Mouse (Mus musculus) neural tube, postnatal 0 days (tissue): ENCODE data around the gene Spa17. TPM values are rescaled to one million over a fixed set of nuclear protein-coding genes. Genes with fewer than 3 reads are reported as not detected.

Experiments used
- polyA plus RNA-seq: library from polyadenylated mRNA; unstranded; fragments of >200 nt; fragmentation: Nextera tagmentation; extraction: Ambion mirVana; gene quantifications from 2 replicates; pipeline ENCODE4 v1.2.1, GENCODE M21; 2015

Gene Spa17
- 9.5 and 10.5 TPM in 2 replicates for polyA plus RNA-seq

GRCm38 (mm10) chr9:37613182-37613910, at the start of gene Spa17:
Spa17 (minus strand) TSS chr9:37613722.

GRCm38 (mm10) chr9:37656931-37657481, 43.5 kb upstream of the Spa17 start, which contains the start of gene Tbrg1:
Tbrg1 (minus strand) TSS chr9:37657312.

GRCm38 (mm10) chr9:37554838-37555748, 58.4 kb downstream of the Spa17 start, which contains the start of gene Siae:
Siae (plus strand) TSS chr9:37555698.

Other genes with a start within 250 kb of the Spa17 start
- 84.9 and 90.8 TPM in 2 replicates for gene Hepacam, start 246.4 kb downstream of the Spa17 start, polyA plus RNA-seq
- 3.7 and 7.0 TPM in 2 replicates for gene Robo4, start 211.8 kb downstream of the Spa17 start, polyA plus RNA-seq
- 0.75 and 1.2 TPM in 2 replicates for gene Robo3, start 180.5 kb downstream of the Spa17 start, polyA plus RNA-seq
- 20.4 and 20.7 TPM in 2 replicates for gene Msantd2, start 124.4 kb downstream of the Spa17 start, polyA plus RNA-seq
- gene Esam, start 85.6 kb downstream of the Spa17 start, polyA plus RNA-seq: 38.2 and 43.6 TPM in 2 replicates
- 1.4 TPM in 2 replicates for gene Vsig2, start 74.5 kb downstream of the Spa17 start, polyA plus RNA-seq
- gene Nrgn, start 60.8 kb downstream of the Spa17 start, polyA plus RNA-seq: 13.1 and 18.7 TPM in 2 replicates
- 11.8 and 17.0 TPM in 2 replicates for gene Siae, start 58.0 kb downstream of the Spa17 start, polyA plus RNA-seq
- 78.1 and 84.2 TPM in 2 replicates for gene Tbrg1, start 43.6 kb upstream of the Spa17 start, polyA plus RNA-seq
- 0.31 TPM in 2 replicates for gene Panx3, start 55.5 kb upstream of the Spa17 start, polyA plus RNA-seq
- not detected in 2 replicates for gene Olfr160, start 102.5 kb upstream of the Spa17 start, polyA plus RNA-seq
- not detected in 2 replicates for gene Olfr874, start 131.4 kb upstream of the Spa17 start, polyA plus RNA-seq
- gene Olfr875, start 158.1 kb upstream of the Spa17 start, polyA plus RNA-seq: not detected in 2 replicates
- not detected in 2 replicates for gene Olfr876, start 189.3 kb upstream of the Spa17 start, polyA plus RNA-seq
- gene Olfr877, start 240.5 kb upstream of the Spa17 start, polyA plus RNA-seq: not detected in 2 replicates